Mouse (Mus musculus): ENCODE measurements around the gene Raet1d. TPM values are rescaled to one million over a fixed set of nuclear protein-coding genes. Genes with fewer than 3 reads are reported as not detected.
"Not testable (repeated sequence)": the region's sequence is repeated elsewhere in the genome, so short reads cannot be mapped to it uniquely, and the experiment has no call there.

The Raet1d gene
- polyA plus RNA-seq, 1 experiment = not detected

GRCm38 (mm10) chr10:22390146-22390545 lies 29.8 kb downstream of the Raet1d start:
- not testable (repeated sequence) for H3K4me3 ChIP-seq (ENCODE audit: insufficient read depth, low read depth, low read length); H3K36me3 ChIP-seq (ENCODE audit: control insufficient read depth, insufficient read depth, low read length); H3K4me1 ChIP-seq (ENCODE audit: control insufficient read depth, insufficient read depth, low read length); DNase-seq; H3K27me3 ChIP-seq (replicated peaks; ENCODE audit: control insufficient read depth, insufficient read depth, low read length); H3K27ac ChIP-seq (ENCODE audit: insufficient read depth, low read depth, low read length)
- 90% methylated on average over 7 of the region's 7 CpGs for WGBS

GRCm38 (mm10) chr10:22391616-22392015 lies 31.3 kb downstream of the Raet1d start:
- not testable (repeated sequence) for H3K27me3 ChIP-seq (replicated peaks; ENCODE audit: control insufficient read depth, insufficient read depth, low read length); H3K4me3 ChIP-seq (ENCODE audit: insufficient read depth, low read depth, low read length); DNase-seq; H3K4me1 ChIP-seq (ENCODE audit: control insufficient read depth, insufficient read depth, low read length); H3K27ac ChIP-seq (ENCODE audit: insufficient read depth, low read depth, low read length); H3K36me3 ChIP-seq (ENCODE audit: control insufficient read depth, insufficient read depth, low read length)
- WGBS = 91% methylated on average over 4 of the region's 5 CpGs

GRCm38 (mm10) chr10:22393028-22393824 lies 32.9 kb downstream of the Raet1d start:
- H3K27me3 ChIP-seq (replicated peaks; ENCODE audit: control insufficient read depth, insufficient read depth, low read length); H3K4me1 ChIP-seq (ENCODE audit: control insufficient read depth, insufficient read depth, low read length); H3K4me3 ChIP-seq (ENCODE audit: insufficient read depth, low read depth, low read length); H3K27ac ChIP-seq (ENCODE audit: insufficient read depth, low read depth, low read length); DNase-seq; H3K36me3 ChIP-seq (ENCODE audit: control insufficient read depth, insufficient read depth, low read length): not testable (repeated sequence)
- no CpG with 5 or more reads among the region's 2 CpGs for WGBS

- DNase-seq; H3K36me3 ChIP-seq (ENCODE audit: control insufficient read depth, insufficient read depth, low read length); H3K4me3 ChIP-seq (ENCODE audit: insufficient read depth, low read depth, low read length); H3K4me1 ChIP-seq (ENCODE audit: control insufficient read depth, insufficient read depth, low read length); H3K27me3 ChIP-seq (replicated peaks; ENCODE audit: control insufficient read depth, insufficient read depth, low read length); H3K27ac ChIP-seq (ENCODE audit: insufficient read depth, low read depth, low read length): not testable (repeated sequence)
- 16% methylated on average over 1 of the region's 1 CpGs for WGBS
Measured at GRCm38 (mm10) chr10:22396680-22397079, 36.3 kb downstream of the Raet1d start.

- peak; percentile 60 for TF ChIP-seq CTCF (conservative IDR thresholded peaks at IDR 0.05; ENCODE audit: insufficient read depth, insufficient read length, low read depth, low read length)
- not testable (repeated sequence) for H3K4me3 ChIP-seq (ENCODE audit: insufficient read depth, low read depth, low read length); H3K4me1 ChIP-seq (ENCODE audit: control insufficient read depth, insufficient read depth, low read length); H3K27ac ChIP-seq (ENCODE audit: insufficient read depth, low read depth, low read length); H3K36me3 ChIP-seq (ENCODE audit: control insufficient read depth, insufficient read depth, low read length); H3K27me3 ChIP-seq (replicated peaks; ENCODE audit: control insufficient read depth, insufficient read depth, low read length)
- 4% methylated on average over 9 of the region's 11 CpGs for WGBS
- peak; percentile 31 for DNase-seq
Measured at GRCm38 (mm10) chr10:22402225-22402917, 42.0 kb downstream of the Raet1d start.

GRCm38 (mm10) chr10:22413702-22414494 lies 53.5 kb downstream of the Raet1d start:
- WGBS = 14% methylated on average over 1 of the region's 8 CpGs
- not testable (repeated sequence) for DNase-seq

More at GRCm38 (mm10) chr10:22413702-22414494, 53.5 kb downstream of the Raet1d start:
- not testable (repeated sequence) for H3K4me3 ChIP-seq (ENCODE audit: insufficient read depth, low read depth, low read length); H3K36me3 ChIP-seq (ENCODE audit: control insufficient read depth, insufficient read depth, low read length); H3K27me3 ChIP-seq (replicated peaks; ENCODE audit: control insufficient read depth, insufficient read depth, low read length); H3K27ac ChIP-seq (ENCODE audit: insufficient read depth, low read depth, low read length); H3K4me1 ChIP-seq (ENCODE audit: control insufficient read depth, insufficient read depth, low read length)

Other genes with a start within 250 kb of the Raet1d start
- 3.6 and 7.5 TPM in 2 replicates for gene E030030I06Rik, start 211.3 kb upstream of the Raet1d start, polyA plus RNA-seq (2012; rRNA removed)
- 0.16 and 0.22 TPM in 2 replicates for gene Raet1e, start 202.0 kb upstream of the Raet1d start, polyA plus RNA-seq (2012; rRNA removed)
- 0.16 and 0.25 TPM in 2 replicates for gene H60b, start 202.0 kb upstream of the Raet1d start, polyA plus RNA-seq (2012; rRNA removed)

Measured in kidney, adult 2 months (tissue).